Mouse (Mus musculus) cerebellum, postnatal 25 days (tissue): ENCODE measurements at regions not wholly inside any gene's neighbourhood (a gene's known extent, or its start where the extent isn't known, plus 50 kb on each side); places are given as distances from the start of the nearest gene placed in this dataset.

Experiments used
- DNase-seq, 2 experiments: peaks; one replicate each; pipeline ENCODE4 v3.0.0; 2021; ENCODE audit warnings: mixed read lengths in 2 of 2

- no peak for DNase-seq
Measured at GRCm38 (mm10) chr7:75063816-75064215, 245.2 kb downstream of the Sv2b start.

DNA sequence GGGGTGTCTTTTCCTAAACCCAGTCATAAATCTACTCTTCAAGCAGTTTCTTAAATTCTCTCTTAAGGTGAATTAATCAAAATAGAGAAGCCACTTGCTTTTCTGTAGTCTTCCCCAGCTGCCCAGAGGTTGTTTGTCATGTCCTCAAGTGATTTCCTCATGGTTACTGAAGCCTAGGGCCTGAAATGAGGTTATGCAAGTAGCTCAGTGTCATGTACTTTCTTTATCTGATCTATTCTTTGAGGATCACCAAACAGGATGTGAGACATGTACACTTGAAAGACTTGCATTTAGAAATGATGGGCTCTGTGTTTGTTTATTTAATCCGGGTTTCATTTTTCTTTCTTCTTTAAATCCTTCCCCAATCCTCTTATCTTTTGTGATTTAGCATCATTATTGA is 258.8 kb downstream of the Sv2b start:
- no peak for DNase-seq

DNA sequence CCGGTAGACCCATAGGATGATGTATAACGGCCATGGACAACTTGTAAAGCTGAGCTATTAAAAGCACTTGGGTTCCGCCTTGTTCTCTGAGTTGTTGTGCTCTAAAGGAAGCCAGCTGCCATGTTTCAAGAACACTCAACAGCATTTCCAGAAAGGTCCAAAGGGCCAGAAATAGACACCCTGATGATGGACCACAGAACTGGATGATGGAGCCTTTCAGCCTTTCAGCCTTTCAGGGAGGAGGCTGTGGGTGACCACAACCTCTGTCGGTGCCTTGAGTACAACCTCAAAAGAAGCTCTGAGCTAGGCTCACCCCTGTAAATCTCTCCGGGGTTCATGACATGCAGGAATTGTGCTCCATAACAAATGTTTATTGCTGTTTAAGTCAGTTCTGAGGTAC is 259.3 kb downstream of the Sv2b start:
- no peak for DNase-seq

DNA sequence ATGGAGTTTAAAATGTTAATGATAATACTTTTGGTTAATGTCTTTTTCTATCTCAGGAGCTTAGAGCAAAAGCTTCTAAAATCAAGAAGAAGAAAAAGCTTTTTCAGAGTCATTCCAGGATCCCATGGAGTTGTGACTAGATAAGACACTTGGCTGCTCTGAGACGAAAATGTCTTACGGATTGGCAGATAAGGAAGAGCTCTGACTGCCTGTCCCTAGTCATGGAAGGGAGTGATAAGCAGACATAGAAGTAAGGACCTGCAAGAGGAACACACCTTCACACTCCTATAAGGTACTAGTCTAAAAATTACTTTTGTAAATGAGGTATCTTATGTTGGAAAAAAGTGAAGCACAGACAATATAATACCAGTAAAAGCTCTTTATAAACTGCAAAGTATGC is 260.2 kb downstream of the Sv2b start:
- DNase-seq = no peak

DNA sequence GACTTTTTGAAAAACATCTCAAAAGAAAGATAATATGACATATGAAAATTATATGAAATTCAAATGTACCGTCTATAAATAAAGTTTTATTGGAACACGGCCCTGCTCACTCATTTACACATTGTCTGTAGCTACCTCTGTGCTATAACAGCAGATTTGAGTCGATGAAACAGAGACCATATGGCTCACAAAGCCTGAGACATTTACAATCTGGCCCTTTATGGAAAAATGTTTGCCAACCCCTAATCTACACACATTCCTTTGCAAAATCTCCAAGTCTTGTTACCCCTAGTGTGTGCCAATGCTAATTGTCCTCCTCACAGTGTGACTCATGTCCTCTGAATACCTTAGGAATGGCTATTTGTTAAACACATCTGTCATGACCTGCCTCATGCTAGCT is 261.2 kb downstream of the Sv2b start:
- no peak for DNase-seq

DNA sequence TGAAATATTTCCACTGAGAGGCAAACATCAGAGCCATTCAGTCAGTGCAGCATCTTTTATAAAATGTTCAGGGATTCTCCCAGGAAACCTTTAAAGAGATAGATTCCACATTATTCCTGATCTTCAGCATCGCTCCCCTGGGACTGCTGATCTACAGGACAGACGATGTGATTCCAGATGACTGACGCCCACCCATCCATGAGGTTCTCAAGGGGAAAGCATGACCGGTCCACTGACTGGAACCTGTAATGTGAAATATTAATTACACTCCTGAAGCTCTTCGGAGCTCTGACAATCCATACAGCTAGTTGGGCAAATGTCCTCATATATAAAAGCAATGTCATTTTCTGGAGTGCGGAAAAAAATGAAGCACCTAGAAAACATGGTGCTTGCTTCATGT is 268.2 kb downstream of the Sv2b start:
- no peak for DNase-seq

DNA sequence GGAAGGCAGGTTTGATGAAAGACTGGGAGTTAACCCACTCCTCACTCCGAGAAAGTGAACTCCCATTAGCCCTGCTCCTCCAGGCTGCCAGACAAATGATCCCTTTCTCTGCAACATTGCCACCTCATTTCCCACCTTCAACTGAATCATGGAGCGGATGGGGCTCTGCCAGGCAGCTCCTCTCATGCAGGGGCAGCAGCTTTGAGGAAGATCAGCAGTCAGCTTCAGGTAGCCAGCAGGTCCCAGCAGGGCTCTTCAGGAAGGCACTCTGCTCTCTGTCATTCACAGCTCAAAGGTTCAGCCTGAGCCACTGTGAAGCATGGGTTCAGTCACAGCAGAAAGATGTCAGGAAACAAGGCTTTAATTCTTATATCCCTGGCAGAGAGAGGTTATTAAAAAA is 282.9 kb downstream of the Sv2b start:
- DNase-seq = peak; percentile 64 to 72

- no peak for DNase-seq
Measured at GRCm38 (mm10) chr7:75021966-75022365, 287.1 kb downstream of the Sv2b start.

DNA sequence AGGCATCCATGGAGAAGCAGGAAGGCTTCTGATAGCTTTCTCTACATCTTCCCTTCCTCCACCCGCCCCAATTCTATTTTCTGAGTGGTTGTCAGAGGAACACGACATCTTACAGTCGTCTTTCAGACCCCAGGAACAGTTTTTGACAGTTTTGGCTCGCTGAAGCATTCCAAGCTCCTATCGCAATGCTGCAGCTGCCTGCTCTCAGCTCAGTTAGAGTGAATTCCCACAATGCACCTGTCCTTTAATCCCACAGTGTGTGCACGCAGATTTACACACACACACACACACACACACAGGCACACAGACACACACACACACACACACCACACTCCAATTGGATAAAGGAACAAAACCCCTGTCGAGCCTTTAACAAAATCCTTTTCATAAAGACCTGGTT is 290.4 kb downstream of the Sv2b start:
- DNase-seq = no peak

- DNase-seq = no peak
Measured at GRCm38 (mm10) chr7:75008481-75008880, 300.6 kb downstream of the Sv2b start.

- no peak for DNase-seq
Measured at GRCm38 (mm10) chr7:74990198-74990597, 318.9 kb downstream of the Sv2b start.

DNA sequence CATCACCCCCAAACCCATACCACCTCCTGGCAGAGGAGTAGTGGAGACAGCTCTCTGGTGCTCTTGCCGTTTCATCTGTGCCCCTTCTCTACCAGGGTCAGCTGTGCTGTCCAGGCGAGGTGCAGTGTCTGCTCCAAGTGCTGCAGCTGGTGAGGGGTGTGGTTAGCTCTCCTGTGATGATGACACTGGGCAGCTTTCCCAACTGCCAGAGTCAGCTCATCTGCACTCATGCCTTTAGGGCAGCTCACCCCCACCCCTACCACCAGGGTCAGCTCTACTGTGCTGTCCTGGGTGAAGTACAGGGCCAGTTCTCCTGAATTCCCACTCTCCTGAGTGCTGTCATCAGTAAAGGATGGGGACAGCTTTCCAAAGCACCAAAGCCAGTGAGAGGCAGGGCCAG is 329.6 kb downstream of the Sv2b start:
- no peak for DNase-seq

DNA sequence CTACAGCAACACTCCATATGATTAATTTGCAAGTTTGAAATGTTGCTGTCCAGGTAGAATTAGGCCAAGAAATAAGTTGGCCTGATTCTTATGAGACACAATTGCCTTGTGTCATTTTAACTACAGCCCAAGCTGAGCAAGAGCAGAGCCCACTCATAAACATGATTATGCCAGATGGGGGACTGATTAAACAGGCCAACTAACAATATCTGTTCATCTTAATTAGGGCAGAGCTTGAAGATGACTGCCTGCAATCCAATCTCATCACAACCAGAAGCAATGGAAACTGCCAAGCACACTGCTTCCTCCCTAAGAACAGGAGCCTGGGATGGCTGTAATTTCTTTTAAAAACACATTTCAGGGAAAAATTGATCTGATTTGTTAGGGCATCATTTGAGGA is 333.1 kb downstream of the Sv2b start:
- no peak for DNase-seq

GRCm38 (mm10) chr7:74974448-74974847 is 334.6 kb downstream of the Sv2b start:
- no peak for DNase-seq

DNA sequence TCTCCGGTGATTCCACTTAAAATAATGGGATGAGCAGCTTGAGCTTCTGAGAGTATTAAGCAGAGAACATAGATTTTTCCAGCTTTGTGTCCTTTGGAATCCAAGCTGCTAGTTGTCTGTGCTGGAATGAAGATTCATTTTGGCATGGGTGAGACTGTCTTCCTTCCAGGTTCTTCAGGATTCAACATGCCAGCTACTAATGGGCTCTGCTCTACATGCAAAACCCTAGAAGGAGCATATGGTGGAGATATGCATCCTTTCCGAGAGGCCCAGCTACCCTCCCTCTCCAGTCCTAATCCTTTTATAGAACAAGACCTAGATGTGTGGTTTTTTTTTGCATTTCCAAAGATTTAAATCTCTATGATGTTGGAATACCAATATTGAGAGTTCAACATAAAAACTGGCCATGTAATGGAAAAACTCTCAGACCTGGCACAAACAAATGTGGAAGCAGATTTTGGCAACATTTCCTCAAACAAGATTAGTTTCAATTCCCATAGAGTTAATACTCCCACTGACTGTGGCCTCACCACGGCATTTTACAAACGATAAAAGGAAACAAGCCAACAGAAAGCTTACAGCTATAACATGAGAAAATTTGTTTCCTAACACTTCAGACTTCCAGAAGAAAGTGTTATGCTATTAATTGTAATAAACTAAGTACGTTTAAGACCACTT is 364.5 kb downstream of the Sv2b start:
- DNase-seq = peak; percentile 18 to 47

DNA sequence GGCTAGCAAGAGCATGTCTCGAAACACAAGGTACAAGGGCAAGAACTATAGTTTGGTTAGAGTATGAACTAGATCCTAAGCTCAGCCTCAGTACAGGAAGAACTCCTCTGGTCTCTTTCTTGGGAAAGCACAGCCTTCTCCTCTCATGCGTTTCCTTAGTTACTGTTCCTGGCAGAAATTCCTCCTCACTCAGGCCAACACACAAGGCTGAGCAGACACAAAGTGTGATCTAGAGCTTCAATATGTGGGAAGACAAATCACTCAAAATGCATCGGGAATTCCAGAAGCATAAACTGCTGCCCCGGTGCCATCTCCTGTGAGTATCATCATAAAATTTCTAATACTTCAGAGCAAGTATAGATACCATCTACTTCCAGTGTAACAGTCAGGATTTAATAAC is 366.1 kb downstream of the Sv2b start:
- DNase-seq = peak; percentile 16 to 22

- peak; percentile 30 to 51 for DNase-seq
Measured at GRCm38 (mm10) chr7:74942146-74942545, 366.9 kb downstream of the Sv2b start.

- DNase-seq = no peak
Measured at GRCm38 (mm10) chr7:74929142-74929829, 374.7 kb upstream of the Slco3a1 start.

DNA sequence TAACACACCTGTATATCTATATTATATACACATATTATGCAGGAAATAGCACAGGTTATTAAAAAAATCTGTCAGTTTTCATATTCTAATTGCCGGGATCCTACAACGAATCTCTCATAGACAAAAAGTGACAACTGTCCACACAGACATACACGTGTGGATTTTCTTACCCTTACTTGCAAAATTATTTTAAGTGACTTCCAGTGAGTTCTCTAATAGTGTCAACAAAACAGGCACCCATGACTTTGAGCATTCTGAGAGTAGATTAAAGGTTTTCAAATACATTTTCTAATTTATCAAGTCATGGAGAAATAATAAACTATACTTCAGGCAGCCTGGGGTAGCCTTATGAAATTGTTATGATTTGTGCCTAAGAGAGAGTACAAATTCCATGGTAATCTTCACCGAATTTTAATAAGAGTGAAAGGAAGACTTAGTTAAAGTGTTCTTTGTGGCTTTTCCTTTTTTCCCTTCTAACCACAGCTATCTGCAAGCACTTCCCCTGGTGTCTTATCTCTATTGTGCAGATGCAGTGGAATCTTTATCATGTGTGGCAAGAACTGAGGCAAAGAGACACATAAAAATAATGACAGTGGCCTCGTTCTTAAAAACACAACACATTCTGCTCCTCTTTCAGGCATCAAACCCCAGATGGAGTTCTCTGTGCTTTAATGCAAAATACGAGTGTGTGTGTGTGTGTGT is 373.8 kb upstream of the Slco3a1 start:
- no peak for DNase-seq

DNA sequence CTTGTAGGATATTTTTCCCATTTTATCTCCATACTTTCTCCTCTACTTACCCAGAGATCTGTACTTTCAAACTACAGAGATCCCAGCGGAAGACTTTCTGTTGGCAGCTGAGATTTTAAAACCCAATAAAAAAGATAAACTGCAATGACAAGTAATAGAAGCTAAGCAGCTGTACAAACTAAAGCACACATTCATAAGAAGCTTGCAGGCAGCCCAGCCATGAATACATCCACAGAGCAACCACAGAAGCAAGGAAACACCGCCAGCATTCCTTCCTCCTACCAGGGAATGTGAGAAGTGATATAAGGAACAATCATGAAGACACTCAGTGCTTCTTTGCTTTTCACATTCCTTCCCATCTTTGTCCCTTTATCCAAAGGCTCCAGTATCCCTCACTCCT is 372.1 kb upstream of the Slco3a1 start:
- no peak for DNase-seq

- no peak for DNase-seq
Measured at GRCm38 (mm10) chr7:74924156-74924555, 369.6 kb upstream of the Slco3a1 start.

DNA sequence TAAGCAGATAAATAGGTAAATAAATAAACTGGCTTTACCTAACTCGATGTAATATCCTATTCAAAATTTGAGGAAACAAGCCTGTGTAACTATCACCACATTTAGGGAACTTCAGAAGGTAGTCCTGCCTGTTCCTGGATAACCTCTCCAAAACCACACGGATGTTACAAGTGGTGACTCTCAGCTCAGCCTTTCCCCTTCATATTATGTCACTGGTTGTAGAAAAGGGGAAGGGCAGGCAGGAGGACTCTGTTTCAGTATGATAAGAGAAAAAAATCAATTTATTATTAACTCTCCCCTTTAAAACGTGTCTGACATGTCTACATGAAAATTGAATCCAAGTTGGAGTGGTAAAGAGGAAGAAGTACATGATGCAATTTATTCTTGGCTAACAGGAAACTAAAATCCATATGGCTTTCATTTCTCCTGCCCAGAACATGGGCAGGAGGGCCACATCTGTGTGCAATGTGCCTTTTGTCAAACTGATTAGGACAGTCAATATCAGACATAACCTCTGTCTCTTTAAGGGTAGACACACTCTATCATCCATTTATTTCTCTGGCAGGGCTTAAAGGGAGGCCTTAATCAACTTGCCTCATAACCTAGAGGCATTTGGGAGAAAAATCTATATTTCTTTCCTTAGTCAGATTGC is 353.9 kb upstream of the Slco3a1 start:
- DNase-seq = no peak

DNA sequence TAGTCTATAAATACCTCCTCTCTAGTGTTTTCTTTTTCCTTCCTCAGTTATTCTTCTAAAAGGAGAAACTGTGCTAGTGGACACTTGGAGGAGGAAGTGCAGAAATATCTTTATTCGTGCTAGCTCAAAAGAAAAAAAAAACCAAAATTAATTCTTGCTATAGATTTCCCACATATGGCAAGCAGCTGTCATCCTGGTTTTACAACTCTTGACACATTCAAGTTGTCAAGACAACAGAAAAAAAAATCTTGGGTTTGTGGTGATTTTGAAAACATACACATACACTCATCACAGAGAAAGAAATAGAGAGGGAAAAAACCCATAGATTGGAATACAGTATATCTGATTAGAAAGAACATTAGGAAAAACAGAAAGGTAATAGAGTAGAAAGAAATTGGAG is 352.8 kb upstream of the Slco3a1 start:
- no peak for DNase-seq

DNA sequence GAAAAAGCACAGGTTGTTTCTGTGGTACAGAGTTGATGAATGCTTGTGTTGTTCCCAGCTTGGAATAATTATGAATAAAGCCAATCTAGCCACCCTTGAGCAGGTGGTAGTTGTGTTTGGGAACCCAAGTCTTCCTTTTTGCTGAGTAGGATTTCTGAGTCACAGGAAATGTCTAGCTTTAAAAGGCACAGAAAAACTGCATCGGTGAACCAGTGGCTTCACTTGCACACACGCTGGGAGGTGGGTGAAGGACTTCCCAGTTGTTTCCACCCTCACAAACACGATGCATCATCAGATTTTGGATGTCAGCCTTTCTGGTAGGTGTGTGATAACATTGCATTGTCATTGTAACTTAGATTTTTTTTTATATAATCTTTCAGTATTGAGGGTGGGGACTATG is 322.9 kb upstream of the Slco3a1 start:
- no peak for DNase-seq
